Mouse (Mus musculus): ENCODE measurements at regions not wholly inside any gene's neighbourhood (a gene's known extent, or its start where the extent isn't known, plus 50 kb on each side); places are given as distances from the start of the nearest gene placed in this dataset.

DNA sequence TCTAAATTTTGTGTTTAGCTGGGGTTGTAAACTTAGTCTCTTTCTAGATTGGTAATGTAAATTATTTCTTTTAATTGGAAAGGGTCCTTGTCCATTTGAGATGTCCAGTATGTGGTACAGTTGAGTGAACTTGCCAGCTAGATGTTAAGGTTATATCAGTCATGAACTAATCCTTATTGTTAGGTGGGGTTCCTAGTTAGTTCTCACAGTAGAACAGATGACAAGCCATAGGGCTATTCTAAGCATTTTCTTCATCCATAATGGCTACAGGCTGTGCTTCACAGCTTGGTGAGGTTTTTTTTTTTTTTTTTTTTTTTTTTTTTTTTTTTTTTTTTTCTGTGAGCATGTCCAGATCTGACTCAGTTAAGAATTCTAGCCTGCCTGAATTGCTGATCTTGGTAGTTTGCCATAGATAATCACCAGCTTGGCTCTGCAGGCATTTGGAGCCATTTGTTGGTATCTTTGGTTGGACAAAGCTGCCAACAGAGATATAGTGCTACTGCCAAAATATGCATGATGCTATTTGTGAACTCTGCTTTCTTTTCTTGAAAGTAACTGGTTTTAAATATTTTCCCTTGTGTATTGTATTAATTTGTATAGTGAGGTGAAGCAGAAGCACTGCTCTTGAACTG, 669.2 kb downstream of the 4931400O07Rik start:
- DNase-seq = peak; percentile 31 to 68

All from cerebellum, postnatal 14 days (tissue).